Mouse (Mus musculus) liver, embryonic 13.5 days (tissue): ENCODE data around the gene Masp1. TPM values are rescaled to one million over a fixed set of nuclear protein-coding genes. Genes with fewer than 3 reads are reported as not detected.

Experiments used
- ATAC-seq: fragments of 200-750 bp; cut with Nextera tagmentation; 2 replicates; pipeline ENCODE4 v1.8.0; 2017; ENCODE audit warnings: low read depth, mild to moderate bottlenecking, moderate number of reproducible peaks, moderate library complexity
- DNase-seq: peaks from one replicate; pipeline ENCODE4 v3.0.0; 2022
- H3K27ac ChIP-seq: fragments of 300-500 bp; sonication (generic); 2 replicates; pipeline ENCODE4 v1.5.1; 2015; ENCODE audit warnings: moderate library complexity, mild to moderate bottlenecking, inconsistent platforms
- H3K27me3 ChIP-seq: fragments of 300-500 bp; sonication (generic); 2 replicates; pipeline ENCODE4 v1.6.1; 2015; ENCODE audit warnings: mild to moderate bottlenecking, inconsistent platforms
- H3K36me3 ChIP-seq: fragments of 300-500 bp; sonication (generic); 2 replicates; pipeline ENCODE4 v1.6.1; 2015; ENCODE audit warnings: mild to moderate bottlenecking, inconsistent platforms
- H3K4me1 ChIP-seq: fragments of 300-500 bp; sonication (generic); replicated peaks from 2 replicates; pipeline ENCODE4 v1.6.1; 2015; ENCODE audit warnings: inconsistent platforms
- H3K4me2 ChIP-seq: fragments of 300-500 bp; sonication (generic); 2 replicates; pipeline ENCODE4 v1.6.1; 2015; ENCODE audit warnings: inconsistent platforms, mild to moderate bottlenecking, moderate library complexity
- H3K4me3 ChIP-seq: fragments of 300-500 bp; sonication (generic); replicated peaks from 2 replicates; pipeline ENCODE4 v1.5.1; 2015; ENCODE audit warnings: mild to moderate bottlenecking, inconsistent platforms
- H3K9ac ChIP-seq: fragments of 300-500 bp; sonication (generic); 2 replicates; pipeline ENCODE4 v1.6.1; 2015; ENCODE audit warnings: mild to moderate bottlenecking, inconsistent platforms
- H3K9me3 ChIP-seq: fragments of 300-500 bp; sonication (generic); replicated peaks from 2 replicates; pipeline ENCODE4 v1.6.1; 2016; ENCODE audit warnings: inconsistent platforms
- WGBS: fragments of 180-500 bp; shearing (Covaris S2); methylation state at CpG from one replicate; pipeline ENCODE4 v1.1.7; 2015; ENCODE audit not compliant: insufficient replicate concordance; 5-methylcytosine and 5-hydroxymethylcytosine counted together
- polyA plus RNA-seq: library from polyadenylated mRNA; unstranded; fragments of >200 nt; fragmentation: Nextera tagmentation; extraction: Ambion mirVana; gene quantifications from 2 replicates; pipeline ENCODE4 v1.2.1, GENCODE M21; 2015

The Masp1 gene
- polyA plus RNA-seq, 1 experiment from 2014 or later = 14.3 TPM

DNA sequence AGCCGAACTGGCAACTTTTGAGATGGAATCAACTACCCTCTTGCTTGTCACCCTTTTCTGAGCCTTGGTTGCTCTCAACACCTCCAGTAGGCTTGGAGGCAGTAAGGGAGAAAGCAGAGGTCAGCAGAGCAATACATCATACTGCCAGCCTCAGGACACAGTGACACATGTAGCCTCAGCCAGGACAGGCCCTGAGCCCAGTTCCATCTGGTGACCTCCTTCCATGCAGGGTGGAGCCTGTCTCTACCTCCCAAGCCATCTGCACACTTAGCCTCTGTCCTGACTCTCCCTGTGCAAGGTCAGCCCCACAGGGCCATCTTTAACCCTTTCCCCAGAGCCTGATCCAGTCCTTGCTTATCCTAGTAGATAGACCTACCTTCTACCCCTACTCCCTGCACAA lies 92.9 kb downstream of the Masp1 start:
- H3K9ac ChIP-seq = no peak overlapping the region
- DNase-seq (no peak), ATAC-seq (no peak)
- no peaks in the 10 kb centered on the region for H3K9me3 ChIP-seq
- no peak overlapping the region for H3K4me3 ChIP-seq
- H3K36me3 ChIP-seq = no peaks in the 10 kb centered on the region
- no peaks in the 10 kb centered on the region for H3K4me1 ChIP-seq
- no peak overlapping the region for H3K4me2 ChIP-seq
- no peak overlapping the region for H3K27ac ChIP-seq
- WGBS = 72% methylated on average over 1 of the region's 1 CpGs
- no peaks in the 10 kb centered on the region for H3K27me3 ChIP-seq

DNA sequence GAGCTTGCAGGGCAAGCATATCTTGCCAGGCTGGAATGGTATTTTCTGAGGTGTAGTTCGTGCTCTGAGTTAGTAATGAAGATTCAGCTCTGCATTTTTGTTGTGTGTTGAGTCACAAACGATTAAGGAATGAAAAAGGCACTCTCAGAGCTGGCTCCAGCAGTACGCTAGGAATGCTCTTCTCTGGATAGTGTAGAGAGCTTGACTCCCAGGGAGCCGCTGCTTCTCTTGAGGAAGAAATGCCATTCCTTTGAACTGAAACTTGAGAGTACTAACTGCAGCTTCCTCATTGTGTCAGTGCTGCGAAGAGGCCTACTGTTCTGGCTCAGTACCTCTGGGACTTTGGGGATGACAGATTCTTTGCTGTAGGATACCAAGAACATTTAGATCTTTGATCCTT lies 96.8 kb downstream of the Masp1 start:
- Histone ChIP-seq H3K9me3 (no peaks in the 10 kb centered on the region), H3K27me3 (no peaks in the 10 kb centered on the region), H3K4me3 (no peak overlapping the region), H3K9ac (no peak overlapping the region), H3K4me2 (no peak overlapping the region), H3K4me1 (no peaks in the 10 kb centered on the region), H3K27ac (no peak overlapping the region), H3K36me3 (no peaks in the 10 kb centered on the region)
- ATAC-seq (no peak), DNase-seq (no peak)
- WGBS = 60% methylated on average over 5 of the region's 5 CpGs

DNA sequence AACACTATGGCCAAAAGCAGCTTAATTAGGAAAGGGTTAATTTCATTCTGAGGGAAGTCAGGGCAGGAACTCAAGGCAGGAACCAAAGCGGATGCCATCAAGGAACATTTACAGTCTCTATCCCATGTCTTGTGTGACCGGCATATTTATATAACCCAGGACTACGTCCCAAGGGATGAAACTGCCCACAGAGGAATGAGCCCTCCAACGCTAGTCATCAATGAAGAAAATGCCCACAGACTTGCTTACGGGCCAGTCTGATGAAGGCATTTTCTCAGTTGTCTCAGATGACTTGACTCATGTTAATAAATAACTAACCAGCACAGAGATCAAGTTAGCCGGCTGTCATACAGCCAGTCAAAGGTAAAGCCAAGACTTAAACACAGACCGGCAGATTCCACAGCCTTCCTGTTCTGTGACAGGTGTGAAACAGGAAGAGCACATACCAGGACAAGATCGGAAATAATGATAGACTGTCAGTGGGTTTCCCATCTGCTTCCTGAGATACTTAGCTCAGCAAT lies 101.0 kb downstream of the Masp1 start:
- WGBS = 59% methylated on average over 8 of the region's 8 CpGs
- Histone ChIP-seq H3K4me1 (peaks cover 3% of the 10 kb centered on the region; the same call in 1 of the 2 replicates), H3K4me3 (no peak overlapping the region), H3K27ac (no peak overlapping the region), H3K27me3 (no peaks in the 10 kb centered on the region), H3K9me3 (no peaks in the 10 kb centered on the region), H3K36me3 (no peaks in the 10 kb centered on the region), H3K4me2 (no peak overlapping the region), H3K9ac (no peak overlapping the region)
- ATAC-seq (no peak), DNase-seq (no peak)

DNA sequence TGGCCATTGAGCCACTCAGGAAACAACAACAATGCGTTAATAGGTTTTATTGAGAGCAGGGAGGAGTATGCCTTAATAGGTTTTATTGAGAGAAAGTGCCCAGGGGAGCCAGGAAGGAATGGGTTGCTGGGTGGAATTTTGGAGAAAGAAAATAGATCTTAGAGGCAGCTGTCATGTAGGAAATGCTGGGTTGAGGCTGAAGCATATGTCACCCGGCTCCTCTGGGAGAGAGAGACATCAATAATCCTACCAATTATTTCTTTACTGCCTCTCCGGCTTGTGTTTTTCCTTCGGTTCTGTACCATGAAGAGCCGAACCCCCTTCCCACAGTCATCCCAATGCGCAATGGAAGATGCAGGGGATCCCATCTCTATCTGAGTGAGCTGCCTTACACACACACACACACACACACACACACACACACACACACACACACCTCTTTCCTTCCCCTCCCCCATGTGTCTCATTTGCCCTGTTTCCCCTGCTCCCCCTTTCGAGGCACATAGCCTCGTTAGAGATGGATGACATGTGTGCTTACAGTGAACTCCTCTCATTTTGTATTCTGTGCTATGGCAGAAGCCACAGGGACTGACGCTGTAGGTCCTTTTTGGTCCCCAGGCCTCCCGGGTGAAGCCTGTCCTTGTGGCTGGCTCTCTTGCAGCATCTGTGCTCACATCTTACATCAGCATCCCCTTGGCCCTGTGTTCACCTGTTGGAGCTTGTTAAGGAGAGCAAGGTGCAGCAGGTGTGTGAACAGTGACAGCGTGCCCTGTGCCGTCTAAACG lies 103.0 kb downstream of the Masp1 start:
- Histone ChIP-seq H3K4me3 (no peak overlapping the region), H3K4me1 (peaks cover 3% of the 10 kb centered on the region; the same call in 1 of the 2 replicates), H3K9me3 (no peaks in the 10 kb centered on the region), H3K36me3 (no peaks in the 10 kb centered on the region), H3K4me2 (no peak overlapping the region), H3K27me3 (no peaks in the 10 kb centered on the region), H3K27ac (no peak overlapping the region), H3K9ac (no peak overlapping the region)
- DNase-seq = no peak
- ATAC-seq = no peak
- 68% methylated on average over 13 of the region's 13 CpGs for WGBS

DNA sequence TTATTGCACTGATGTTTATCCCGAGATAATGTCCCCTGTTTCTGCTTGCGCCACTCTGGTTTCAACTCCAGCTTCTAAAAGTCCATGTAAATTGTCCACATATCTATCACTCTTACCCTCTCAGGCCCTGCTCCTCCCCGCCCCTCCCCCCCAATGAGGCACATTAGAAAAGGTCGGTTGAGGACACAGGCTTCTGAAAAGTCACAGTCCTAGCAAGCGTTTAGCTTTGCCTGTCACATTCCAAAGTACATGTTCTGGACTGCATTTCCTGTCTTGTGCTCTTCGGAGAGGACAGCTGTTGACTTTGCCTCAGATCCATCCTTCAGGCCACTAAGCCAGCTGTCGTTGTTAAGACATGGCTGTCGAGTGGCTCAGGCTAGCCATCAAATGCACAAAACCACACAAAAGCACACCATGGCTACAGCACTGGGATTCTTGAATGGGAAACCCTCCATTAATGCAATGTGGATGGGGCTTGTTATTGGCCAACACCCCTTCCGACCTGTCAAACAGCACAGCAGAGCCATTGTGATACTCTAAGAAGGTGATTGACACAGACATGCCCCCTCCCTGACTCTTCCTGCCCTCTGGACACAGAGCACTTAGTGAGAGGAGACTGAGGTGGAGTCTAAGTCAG lies 103.8 kb downstream of the Masp1 start:
- ATAC-seq (no peak), DNase-seq (no peak)
- H3K9me3 ChIP-seq = no peaks in the 10 kb centered on the region
- H3K9ac ChIP-seq = no peak overlapping the region
- no peaks in the 10 kb centered on the region for H3K36me3 ChIP-seq
- no peak overlapping the region for H3K27ac ChIP-seq
- WGBS = 45% methylated on average over 9 of the region's 9 CpGs
- peaks cover 3% of the 10 kb centered on the region; the same call in 1 of the 2 replicates for H3K4me1 ChIP-seq
- H3K4me2 ChIP-seq = peak overlapping the region; percentile 19; the same call in 1 of the 2 replicates
- H3K4me3 ChIP-seq = no peak overlapping the region
- no peaks in the 10 kb centered on the region for H3K27me3 ChIP-seq

DNA sequence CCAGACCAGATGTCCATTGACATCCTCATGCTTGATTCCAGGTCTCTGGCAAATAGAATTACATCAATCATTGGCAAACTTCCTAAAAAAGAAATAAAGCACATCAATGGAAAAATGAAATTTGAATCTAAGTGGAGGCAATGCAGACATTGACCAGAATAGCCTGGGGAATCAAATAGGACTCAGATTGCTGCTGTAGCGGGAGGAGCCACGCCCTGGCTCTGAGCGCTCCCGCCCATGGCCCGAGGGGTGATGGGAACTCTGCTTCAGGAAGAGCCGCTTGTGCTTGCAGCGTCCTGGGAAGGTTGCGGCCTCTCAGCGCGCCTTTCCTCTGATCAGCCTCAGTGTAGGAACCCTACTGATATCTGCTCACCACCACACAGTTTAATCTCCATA lies 104.4 kb downstream of the Masp1 start:
- H3K9ac ChIP-seq = no peak overlapping the region
- H3K4me2 ChIP-seq = peak overlapping the region; percentile 19; the same call in 1 of the 2 replicates
- no peaks in the 10 kb centered on the region for H3K36me3 ChIP-seq
- WGBS = 32% methylated on average over 10 of the region's 10 CpGs
- DNase-seq = no peak
- no peaks in the 10 kb centered on the region for H3K27me3 ChIP-seq
- no peak overlapping the region for H3K27ac ChIP-seq
- ATAC-seq = no peak
- H3K4me1 ChIP-seq = peaks cover 3% of the 10 kb centered on the region; the same call in 1 of the 2 replicates
- H3K4me3 ChIP-seq = no peak overlapping the region
- H3K9me3 ChIP-seq = no peaks in the 10 kb centered on the region

DNA sequence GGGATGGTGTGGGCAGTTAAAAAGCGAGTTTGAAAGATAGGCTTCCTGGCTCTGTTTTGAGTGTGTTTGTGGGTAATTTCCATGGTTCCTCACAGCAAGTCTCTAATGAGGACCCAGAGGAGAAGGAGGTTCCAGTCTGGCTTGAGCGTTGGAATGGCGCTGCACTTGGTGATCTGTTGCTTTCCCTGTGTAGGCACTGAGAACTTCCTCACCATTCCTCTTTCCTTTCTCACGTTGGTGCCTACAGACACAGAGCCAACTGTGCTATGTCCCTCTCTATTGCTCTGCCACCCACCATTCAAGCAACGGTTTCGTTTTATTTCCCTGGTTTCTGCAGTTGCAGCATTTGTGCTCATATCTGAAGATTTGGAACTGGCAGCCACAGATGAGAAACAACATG lies 107.7 kb downstream of the Masp1 start:
- H3K27ac ChIP-seq = no peak overlapping the region
- 56% methylated on average over 6 of the region's 6 CpGs for WGBS
- DNase-seq = no peak
- H3K4me2 ChIP-seq = no peak overlapping the region
- ATAC-seq = no peak
- H3K9me3 ChIP-seq = no peaks in the 10 kb centered on the region
- no peak overlapping the region for H3K9ac ChIP-seq
- H3K4me1 ChIP-seq = peaks cover 3% of the 10 kb centered on the region; the same call in 1 of the 2 replicates
- no peaks in the 10 kb centered on the region for H3K36me3 ChIP-seq
- no peak overlapping the region for H3K4me3 ChIP-seq
- H3K27me3 ChIP-seq = no peaks in the 10 kb centered on the region

DNA sequence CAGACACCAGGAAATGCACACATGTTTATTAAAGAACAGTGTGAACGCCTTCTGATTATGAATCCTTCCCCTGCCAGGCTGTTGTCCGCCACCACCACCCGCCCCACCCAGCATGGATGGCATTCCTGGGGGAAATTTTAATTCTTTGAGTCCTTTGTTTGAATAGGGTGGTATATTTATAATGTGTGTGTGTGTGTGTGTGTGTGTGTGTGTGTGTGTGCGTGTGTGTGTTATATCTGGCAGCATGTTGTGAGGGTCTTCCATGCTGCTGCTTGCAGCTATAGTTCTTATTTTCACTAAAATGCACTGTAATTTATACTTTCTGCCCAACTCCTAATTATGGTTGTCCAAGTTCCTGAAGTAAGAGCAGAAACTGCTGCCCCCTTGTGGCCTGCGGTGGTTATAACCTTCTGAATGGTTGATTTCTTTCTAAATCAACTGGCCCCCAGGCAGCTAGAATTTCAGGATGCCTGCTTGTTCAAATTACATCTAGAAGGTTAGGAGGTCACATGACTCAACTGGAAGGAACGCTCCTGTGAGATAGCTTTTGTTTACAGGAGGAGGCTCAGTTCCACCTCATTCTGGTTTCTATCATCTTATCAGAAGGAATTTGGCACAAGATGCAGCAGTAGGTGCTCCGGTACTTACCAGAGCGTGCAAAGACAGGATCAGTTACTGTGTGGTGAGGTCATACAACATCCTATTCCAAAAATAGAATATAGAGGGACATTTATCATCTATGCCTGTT lies 117.4 kb downstream of the Masp1 start:
- ATAC-seq (no peak), DNase-seq (peak; percentile 14)
- H3K4me3 ChIP-seq = no peak overlapping the region
- H3K9me3 ChIP-seq = no peaks in the 10 kb centered on the region
- H3K4me2 ChIP-seq = no peak overlapping the region
- H3K4me1 ChIP-seq = peaks cover 3% of the 10 kb centered on the region; the same call in 1 of the 2 replicates
- no peak overlapping the region for H3K9ac ChIP-seq
- no peaks in the 10 kb centered on the region for H3K36me3 ChIP-seq
- H3K27ac ChIP-seq = no peak overlapping the region
- WGBS = 39% methylated on average over 8 of the region's 8 CpGs
- no peaks in the 10 kb centered on the region for H3K27me3 ChIP-seq

DNA sequence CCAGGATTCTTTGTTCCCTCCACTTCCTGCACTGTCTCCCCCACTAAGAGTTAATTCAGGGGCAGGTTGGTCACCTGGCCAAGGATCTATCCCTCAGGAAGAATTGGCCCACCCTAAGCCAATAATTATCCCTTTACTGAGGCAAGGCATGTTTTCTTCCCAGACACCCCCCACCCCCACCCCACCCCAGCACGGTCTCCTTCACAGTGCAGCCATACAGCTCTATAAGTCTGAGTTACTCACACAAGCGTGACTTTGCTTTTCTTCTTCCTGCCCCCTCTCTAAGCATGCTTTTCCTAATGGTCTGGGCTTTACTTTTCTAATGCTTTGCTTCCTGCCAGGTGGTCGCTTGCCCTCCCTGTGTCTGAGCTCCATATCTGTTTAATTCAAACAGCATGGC lies 118.7 kb downstream of the Masp1 start:
- Histone ChIP-seq H3K27ac (no peak overlapping the region), H3K4me2 (no peak overlapping the region), H3K9me3 (no peaks in the 10 kb centered on the region), H3K4me3 (no peak overlapping the region), H3K27me3 (no peaks in the 10 kb centered on the region), H3K9ac (no peak overlapping the region), H3K36me3 (no peaks in the 10 kb centered on the region), H3K4me1 (peaks cover 3% of the 10 kb centered on the region; the same call in 1 of the 2 replicates)
- no peak for ATAC-seq
- no peak for DNase-seq
- 56% methylated on average over 3 of the region's 3 CpGs for WGBS

DNA sequence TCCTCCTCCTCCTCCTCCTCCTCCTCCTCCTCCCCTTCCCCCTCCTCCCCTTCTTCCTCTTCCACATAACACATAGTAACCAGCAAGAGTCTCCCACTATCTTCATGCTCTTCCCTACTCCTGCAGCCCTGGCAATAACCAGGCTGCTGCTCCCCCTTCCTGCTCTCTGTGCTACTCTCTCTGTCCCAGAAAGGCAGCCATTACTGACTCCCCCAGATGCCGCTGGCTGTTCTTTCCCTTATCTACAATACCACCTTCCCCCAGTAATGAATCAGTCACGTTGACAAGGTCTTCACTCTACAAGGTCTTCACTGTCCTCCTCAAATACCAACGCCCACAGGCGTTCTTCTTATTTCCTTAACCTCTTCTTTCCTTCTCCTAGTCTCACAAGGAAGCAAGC lies 119.2 kb downstream of the Masp1 start:
- 6% methylated on average over 4 of the region's 4 CpGs for WGBS
- DNase-seq (peak; percentile 3), ATAC-seq (peak; percentile 51; the same call in 1 of the 2 replicates)
- no peaks in the 10 kb centered on the region for H3K9me3 ChIP-seq
- no peak overlapping the region for H3K9ac ChIP-seq
- no peak overlapping the region for H3K4me2 ChIP-seq
- H3K4me1 ChIP-seq = peaks cover 3% of the 10 kb centered on the region; the same call in 1 of the 2 replicates
- no peak overlapping the region for H3K4me3 ChIP-seq
- no peak overlapping the region for H3K27ac ChIP-seq
- H3K36me3 ChIP-seq = no peaks in the 10 kb centered on the region
- H3K27me3 ChIP-seq = no peaks in the 10 kb centered on the region
